Mouse (Mus musculus): ENCODE measurements around the gene Mrpl30. TPM values are rescaled to one million over a fixed set of nuclear protein-coding genes. Genes with fewer than 3 reads are reported as not detected.

Mrpl30 gene
- polyA plus RNA-seq, 1 experiment from 2014 or later = 236 TPM

DNA sequence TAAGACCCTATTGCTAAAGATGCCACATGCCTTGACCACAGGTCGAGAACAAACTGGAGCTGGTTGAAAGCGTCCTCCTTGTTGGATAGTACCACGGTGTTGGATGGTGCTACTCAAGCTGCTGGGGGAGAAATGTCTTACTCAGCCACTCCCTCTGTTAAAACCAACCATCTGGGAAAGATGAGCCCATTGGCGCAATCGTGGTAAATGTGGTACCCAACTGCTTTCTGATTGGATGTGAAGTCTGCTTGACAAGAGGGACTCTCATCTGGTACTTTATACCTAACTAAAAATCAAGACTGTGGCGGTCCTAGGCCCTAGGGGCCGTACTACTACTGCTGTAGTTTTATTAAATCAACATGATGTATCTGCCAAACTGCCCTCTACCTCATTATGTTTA is 1.1 kb upstream of the Mrpl30 start:
- H3K4me1 ChIP-seq (replicated peaks; ENCODE audit: control insufficient read depth, insufficient read depth) = no peaks in the 10 kb centered on the region; the same call in 1 of the 2 replicates
- DNase-seq (ENCODE audit: low spot score) (no peak), ATAC-seq (ENCODE audit: low FRiP score, low TSS enrichment) (no peak)
- H3K27ac ChIP-seq (replicated peaks) = peak overlapping the region; percentile 86; the same call in 1 of the 2 replicates
- WGBS = 76% methylated on average over 7 of the region's 7 CpGs
- peak overlapping the region; percentile 70 for H3K4me3 ChIP-seq (ENCODE audit: low read depth, low read length)
- H3K9me3 ChIP-seq (ENCODE audit: control insufficient read depth, low read length) = no peaks in the 10 kb centered on the region
- peak overlapping the region; percentile 59 for H3K9ac ChIP-seq (ENCODE audit: low read length)
- no peaks in the 10 kb centered on the region for H3K36me3 ChIP-seq (ENCODE audit: control insufficient read depth, insufficient read depth, low read length)
- H3K27me3 ChIP-seq (ENCODE audit: control insufficient read depth, insufficient read depth, low read length) = no peaks in the 10 kb centered on the region
- peak overlapping the region; percentile 81 for H3K4me2 ChIP-seq (replicated peaks; ENCODE audit: low read depth)
- TF ChIP-seq EP300 (optimal IDR thresholded peaks at IDR 0.05) (no peak), CTCF (IDR thresholded peaks at IDR 0.05; ENCODE audit: low read depth) (no peak)

DNA sequence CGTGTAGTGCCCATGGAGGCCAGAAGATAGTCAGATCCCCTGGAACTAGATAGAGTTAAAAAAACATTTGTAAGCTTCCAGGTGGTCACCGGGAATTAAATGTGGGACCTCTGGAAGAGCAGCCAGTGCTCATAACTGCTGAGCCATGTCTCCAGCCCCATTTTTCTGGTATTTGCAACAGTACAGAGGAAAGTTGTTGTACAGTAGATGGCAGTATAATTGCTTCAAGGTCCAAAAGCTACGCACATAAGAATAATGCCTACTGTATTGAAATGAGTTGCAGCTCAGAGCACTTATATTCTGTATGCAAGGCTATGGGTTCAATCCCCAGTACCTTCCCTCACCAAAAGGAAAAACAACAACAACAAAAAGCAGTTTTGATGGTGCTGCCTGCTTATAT is 1.1 kb downstream of the Mrpl30 start:
- Histone ChIP-seq H3K4me3 (ENCODE audit: low read depth, low read length) (peak overlapping the region; percentile 70; the same call in 1 of the 2 replicates), H3K4me2 (replicated peaks; ENCODE audit: low read depth) (peak overlapping the region; percentile 81), H3K27me3 (ENCODE audit: control insufficient read depth, insufficient read depth, low read length) (no peaks in the 10 kb centered on the region), H3K4me1 (replicated peaks; ENCODE audit: control insufficient read depth, insufficient read depth) (no peaks in the 10 kb centered on the region; the same call in 1 of the 2 replicates), H3K9ac (ENCODE audit: low read length) (no peak overlapping the region), H3K27ac (replicated peaks) (no peak overlapping the region), H3K36me3 (ENCODE audit: control insufficient read depth, insufficient read depth, low read length) (0 out of 2 replicates have a peak, but pooled peaks cover 2% of the 10 kb centered on the region), H3K9me3 (ENCODE audit: control insufficient read depth, low read length) (no peaks in the 10 kb centered on the region)
- 53% methylated on average over 3 of the region's 3 CpGs for WGBS
- TF ChIP-seq CTCF (IDR thresholded peaks at IDR 0.05; ENCODE audit: low read depth) (peak; percentile 66), EP300 (optimal IDR thresholded peaks at IDR 0.05) (no peak)
- ATAC-seq (ENCODE audit: low FRiP score, low TSS enrichment) (no peak), DNase-seq (ENCODE audit: low spot score) (no peak)

DNA sequence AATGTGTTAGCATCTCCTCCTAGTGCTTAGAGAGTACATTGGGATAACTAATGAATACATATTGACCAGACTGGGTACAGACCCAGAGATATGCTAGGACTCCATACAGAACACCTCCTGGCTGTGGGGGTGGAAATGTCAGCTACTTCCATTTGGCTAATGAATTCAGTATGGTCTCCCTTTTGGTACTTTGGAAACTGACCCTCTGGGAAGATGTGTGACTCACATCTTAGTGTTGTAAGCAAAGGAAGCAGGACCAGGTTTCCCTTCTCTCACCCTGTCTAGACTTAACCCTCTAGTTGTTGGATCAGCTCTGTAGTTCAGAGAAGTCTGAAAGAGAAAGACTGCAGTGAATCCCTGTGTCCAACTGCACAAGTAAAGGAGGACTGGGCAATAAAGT is 4.3 kb downstream of the Mrpl30 start:
- no peak for DNase-seq (ENCODE audit: low spot score)
- no peak overlapping the region for H3K4me3 ChIP-seq (ENCODE audit: low read depth, low read length)
- H3K4me1 ChIP-seq (replicated peaks; ENCODE audit: control insufficient read depth, insufficient read depth) = no peaks in the 10 kb centered on the region
- ATAC-seq (ENCODE audit: low FRiP score, low TSS enrichment) = no peak
- H3K27ac ChIP-seq (replicated peaks) = no peak overlapping the region
- no peak overlapping the region for H3K4me2 ChIP-seq (replicated peaks; ENCODE audit: low read depth)
- TF ChIP-seq CTCF (IDR thresholded peaks at IDR 0.05; ENCODE audit: low read depth) (no peak), EP300 (optimal IDR thresholded peaks at IDR 0.05) (no peak)
- H3K27me3 ChIP-seq (ENCODE audit: control insufficient read depth, insufficient read depth, low read length) = no peaks in the 10 kb centered on the region
- peaks cover 10% of the 10 kb centered on the region; the same call in 1 of the 2 replicates for H3K36me3 ChIP-seq (ENCODE audit: control insufficient read depth, insufficient read depth, low read length)
- no peak overlapping the region for H3K9ac ChIP-seq (ENCODE audit: low read length)
- H3K9me3 ChIP-seq (ENCODE audit: control insufficient read depth, low read length) = no peaks in the 10 kb centered on the region

DNA sequence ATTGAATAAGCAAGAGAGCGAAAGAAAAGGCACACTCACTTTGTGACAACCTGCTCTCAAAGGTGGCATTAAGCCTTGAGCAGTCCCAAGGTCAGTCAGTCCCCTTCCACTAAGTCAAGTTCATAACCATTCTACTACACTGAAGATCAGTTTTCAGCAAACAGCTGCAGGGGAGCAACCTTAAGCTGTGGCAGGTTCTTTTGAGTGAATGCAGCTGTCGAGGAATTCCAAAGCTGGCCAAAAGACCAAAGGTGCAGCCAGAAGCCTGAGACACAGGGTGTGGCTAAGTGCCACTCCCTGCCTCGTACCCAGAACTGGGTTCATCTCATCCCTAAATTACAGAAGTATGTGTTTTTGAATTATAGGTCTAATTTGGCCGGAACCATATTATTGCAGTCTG is 9.5 kb downstream of the Mrpl30 start:
- Histone ChIP-seq H3K36me3 (ENCODE audit: control insufficient read depth, insufficient read depth, low read length) (peaks cover 8% of the 10 kb centered on the region; the same call in 1 of the 2 replicates), H3K9me3 (ENCODE audit: control insufficient read depth, low read length) (no peaks in the 10 kb centered on the region), H3K4me3 (ENCODE audit: low read depth, low read length) (no peak overlapping the region), H3K27me3 (ENCODE audit: control insufficient read depth, insufficient read depth, low read length) (no peaks in the 10 kb centered on the region), H3K27ac (replicated peaks) (no peak overlapping the region), H3K4me1 (replicated peaks; ENCODE audit: control insufficient read depth, insufficient read depth) (no peaks in the 10 kb centered on the region), H3K9ac (ENCODE audit: low read length) (no peak overlapping the region), H3K4me2 (replicated peaks; ENCODE audit: low read depth) (no peak overlapping the region)
- ATAC-seq (ENCODE audit: low FRiP score, low TSS enrichment) (peak; percentile 38; the same call in 1 of the 2 replicates), DNase-seq (ENCODE audit: low spot score) (no peak)
- 55% methylated on average over 4 of the region's 4 CpGs for WGBS
- TF ChIP-seq EP300 (optimal IDR thresholded peaks at IDR 0.05) = no peak
- TF ChIP-seq CTCF (IDR thresholded peaks at IDR 0.05; ENCODE audit: low read depth) = no peak

DNA sequence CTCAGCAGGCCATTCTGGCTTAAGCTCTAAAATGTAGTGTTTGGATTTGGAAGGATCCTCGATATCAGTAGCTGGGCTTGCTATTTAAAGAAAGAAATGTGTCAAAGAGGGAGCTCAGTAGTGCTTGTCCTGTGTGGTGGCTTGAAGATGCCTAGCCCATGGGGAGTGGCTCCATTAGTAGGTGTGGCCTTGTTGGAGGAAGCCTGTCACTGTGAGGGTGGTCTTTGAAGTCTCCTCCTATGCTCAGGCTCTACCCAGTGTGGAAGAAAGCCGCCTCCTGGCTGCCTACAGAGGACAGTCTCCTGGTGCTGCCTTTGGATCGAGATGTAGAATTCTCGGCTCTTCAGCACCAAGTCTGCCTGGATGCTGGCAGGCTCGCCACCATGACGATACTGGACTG is 10.0 kb downstream of the Mrpl30 start:
- 54% methylated on average over 6 of the region's 6 CpGs for WGBS
- H3K27ac ChIP-seq (replicated peaks) = no peak overlapping the region
- no peak overlapping the region for H3K9ac ChIP-seq (ENCODE audit: low read length)
- H3K27me3 ChIP-seq (ENCODE audit: control insufficient read depth, insufficient read depth, low read length) = no peaks in the 10 kb centered on the region
- peaks cover 8% of the 10 kb centered on the region; the same call in 1 of the 2 replicates for H3K36me3 ChIP-seq (ENCODE audit: control insufficient read depth, insufficient read depth, low read length)
- no peak for TF ChIP-seq EP300 (optimal IDR thresholded peaks at IDR 0.05)
- TF ChIP-seq CTCF (IDR thresholded peaks at IDR 0.05; ENCODE audit: low read depth) = no peak
- no peak for DNase-seq (ENCODE audit: low spot score)
- H3K4me2 ChIP-seq (replicated peaks; ENCODE audit: low read depth) = no peak overlapping the region
- ATAC-seq (ENCODE audit: low FRiP score, low TSS enrichment) = peak; percentile 57; the same call in 1 of the 2 replicates
- H3K4me3 ChIP-seq (ENCODE audit: low read depth, low read length) = no peak overlapping the region
- H3K4me1 ChIP-seq (replicated peaks; ENCODE audit: control insufficient read depth, insufficient read depth) = no peaks in the 10 kb centered on the region
- no peaks in the 10 kb centered on the region for H3K9me3 ChIP-seq (ENCODE audit: control insufficient read depth, low read length)

DNA sequence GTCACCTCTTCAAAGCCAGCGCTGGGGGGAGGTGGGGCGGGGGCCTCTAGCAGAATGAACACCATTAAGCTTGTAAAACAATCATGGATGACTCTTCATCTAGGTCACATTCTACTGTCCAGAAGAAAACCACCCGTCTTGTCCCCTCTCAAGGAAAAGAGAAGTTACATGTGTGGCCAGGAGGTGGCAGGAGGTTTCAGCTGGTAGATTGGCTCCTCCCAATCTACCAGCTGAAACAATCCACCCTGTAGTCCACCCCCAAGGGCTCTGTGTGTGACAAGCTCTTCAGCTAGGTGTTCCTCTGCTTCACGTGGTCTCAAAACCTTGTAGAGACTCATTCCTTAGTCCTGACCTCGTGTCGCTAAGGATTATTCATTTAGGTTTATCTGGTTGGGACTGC is 12.9 kb downstream of the Mrpl30 start:
- H3K4me3 ChIP-seq (ENCODE audit: low read depth, low read length) = no peak overlapping the region
- no peaks in the 10 kb centered on the region for H3K9me3 ChIP-seq (ENCODE audit: control insufficient read depth, low read length)
- peak; percentile 22 for DNase-seq (ENCODE audit: low spot score)
- H3K36me3 ChIP-seq (ENCODE audit: control insufficient read depth, insufficient read depth, low read length) = no peaks in the 10 kb centered on the region; the same call in 1 of the 2 replicates
- H3K27ac ChIP-seq (replicated peaks) = no peak overlapping the region
- H3K4me1 ChIP-seq (replicated peaks; ENCODE audit: control insufficient read depth, insufficient read depth) = no peaks in the 10 kb centered on the region
- TF ChIP-seq EP300 (optimal IDR thresholded peaks at IDR 0.05) (no peak), CTCF (IDR thresholded peaks at IDR 0.05; ENCODE audit: low read depth) (peak; percentile 67)
- no peak overlapping the region for H3K4me2 ChIP-seq (replicated peaks; ENCODE audit: low read depth)
- no peaks in the 10 kb centered on the region for H3K27me3 ChIP-seq (ENCODE audit: control insufficient read depth, insufficient read depth, low read length)
- no peak overlapping the region for H3K9ac ChIP-seq (ENCODE audit: low read length)
- 33% methylated on average over 6 of the region's 6 CpGs for WGBS
- ATAC-seq (ENCODE audit: low FRiP score, low TSS enrichment) = 0 out of 2 replicates have a peak, but pooled peaks have one; percentile 38

Measured in stomach, postnatal 0 days (tissue).